Mouse (Mus musculus): ENCODE results near the gene Prkg2.

Prkg2 gene

GRCm38 (mm10) chr5:98894281-98894680 lies 142.9 kb downstream of the Prkg2 start:
- no peak for DNase-seq

GRCm38 (mm10) chr5:98890544-98891050 lies 146.6 kb downstream of the Prkg2 start:
- DNase-seq = no peak

GRCm38 (mm10) chr5:98882096-98882495 lies 155.1 kb downstream of the Prkg2 start:
- no peak for DNase-seq
